Comparison of ENCODE assay signal across 20 mouse cellular contexts in genomic region chrX:158703411-158703810, GRCm38 (mm10).
A peak's percentile ranks its signal among the peaks of the same experiment; 100 is the strongest.
DNase-seq lines count a peak whose midpoint lies in the region; ATAC-seq and TF ChIP-seq lines count a peak whose summit lies in the region.
"Had no signal": no experiment of that assay in that cellular context is flagged by ENCODE, and none has a peak within 500 bp of the region (broad histone marks: within the 10 kb centered on the region; RNA-seq: fewer than 3 reads in every experiment).

No protein-coding gene starts in this region.

- WGBS in kidney, embryonic 15.5 days = 39% methylated on average over 3 of the region's 3 CpGs
- 10% methylated on average over 3 of the region's 3 CpGs for WGBS in kidney, adult 2 months
- WGBS in embryonic facial prominence, embryonic 11.5 days = 30% methylated on average over 3 of the region's 3 CpGs
- 59% methylated on average over 3 of the region's 3 CpGs for WGBS in liver, embryonic 11.5 days

- no peak for TF ChIP-seq CTCF in kidney, adult 2 months (conservative IDR thresholded peaks at IDR 0.05; ENCODE audit: insufficient read depth, insufficient read length, low read depth, low read length)

- no peak overlapping the region for H3K4me3 ChIP-seq in kidney, embryonic 15.5 days (replicated peaks)
- no peak overlapping the region for H3K4me3 ChIP-seq in kidney, adult 2 months (ENCODE audit: insufficient read depth, low read depth, low read length)
- H3K4me3 ChIP-seq in embryonic facial prominence, embryonic 11.5 days (ENCODE audit: low read depth, low read length) = no peak overlapping the region
- no peak overlapping the region for H3K4me3 ChIP-seq in liver, embryonic 11.5 days (ENCODE audit: low read depth, low read length)
- H3K4me3 ChIP-seq: erythroblast, embryonic 14.5 days; heart, embryonic 13.5 days; hindbrain, embryonic 15.5 days; limb, embryonic 10.5 days had no signal

- no peak overlapping the region for H3K4me2 ChIP-seq in kidney, embryonic 15.5 days
- no peak overlapping the region for H3K4me2 ChIP-seq in embryonic facial prominence, embryonic 11.5 days (ENCODE audit: low read depth, low read length)
- no peak overlapping the region for H3K4me2 ChIP-seq in liver, embryonic 11.5 days
- H3K4me2 ChIP-seq: heart, embryonic 13.5 days; hindbrain, embryonic 15.5 days had no signal

- no peak overlapping the region for H3K27ac ChIP-seq in kidney, embryonic 15.5 days
- H3K27ac ChIP-seq in kidney, adult 2 months (ENCODE audit: insufficient read depth, low read depth, low read length) = no peak overlapping the region
- H3K27ac ChIP-seq in embryonic facial prominence, embryonic 11.5 days (replicated peaks; ENCODE audit: low read depth, low read length) = no peak overlapping the region
- no peak overlapping the region for H3K27ac ChIP-seq in liver, embryonic 11.5 days (ENCODE audit: low read depth, low read length)
- H3K27ac ChIP-seq: heart, embryonic 13.5 days; hindbrain, embryonic 15.5 days; limb, embryonic 10.5 days had no signal

- H3K27me3 ChIP-seq in kidney, embryonic 15.5 days = peaks cover 5% of the 10 kb centered on the region; the same call in 1 of the 2 replicates
- no peaks in the 10 kb centered on the region for H3K27me3 ChIP-seq in kidney, adult 2 months (replicated peaks; ENCODE audit: control insufficient read depth, insufficient read depth, low read length)
- no peaks in the 10 kb centered on the region for H3K27me3 ChIP-seq in embryonic facial prominence, embryonic 11.5 days (ENCODE audit: control insufficient read depth, insufficient read depth, low read length)
- no peaks in the 10 kb centered on the region for H3K27me3 ChIP-seq in liver, embryonic 11.5 days (replicated peaks; ENCODE audit: control insufficient read depth, insufficient read depth, low read length)
- H3K27me3 ChIP-seq: heart, embryonic 13.5 days; hindbrain, embryonic 15.5 days had no signal

- no peak overlapping the region for H3K9ac ChIP-seq in kidney, embryonic 15.5 days
- H3K9ac ChIP-seq in embryonic facial prominence, embryonic 11.5 days (replicated peaks; ENCODE audit: low read length) = no peak overlapping the region
- no peak overlapping the region for H3K9ac ChIP-seq in liver, embryonic 11.5 days (ENCODE audit: low read depth, low read length)
- H3K9ac ChIP-seq: heart, embryonic 13.5 days; hindbrain, embryonic 15.5 days had no signal

- H3K4me1 ChIP-seq in kidney, embryonic 15.5 days = no peaks in the 10 kb centered on the region
- no peaks in the 10 kb centered on the region for H3K4me1 ChIP-seq in kidney, adult 2 months (ENCODE audit: control insufficient read depth, insufficient read depth, low read length)
- no peaks in the 10 kb centered on the region for H3K4me1 ChIP-seq in embryonic facial prominence, embryonic 11.5 days (ENCODE audit: control insufficient read depth, insufficient read depth, low read length)
- no peaks in the 10 kb centered on the region for H3K4me1 ChIP-seq in liver, embryonic 11.5 days (replicated peaks; ENCODE audit: control insufficient read depth, insufficient read depth, low read length)
- H3K4me1 ChIP-seq: heart, embryonic 13.5 days; hindbrain, embryonic 15.5 days; limb, embryonic 10.5 days had no signal

- DNase-seq in kidney, adult 2 months = no peak
- DNase-seq in urinary bladder, postnatal 14 days (ENCODE audit: low spot score) = peak; percentile 3
- DNase-seq in urinary bladder, postnatal 10 days (ENCODE audit: low spot score) = no peak
- DNase-seq in embryonic facial prominence, embryonic 11.5 days (ENCODE audit: low spot score) = peak; percentile 53
- DNase-seq in kidney, adult 9 months = no peak
- DNase-seq in liver, embryonic 11.5 days (ENCODE audit: low spot score) = no peak
- DNase-seq: adrenal gland, adult 2 months; B cell, adult 2 months; cerebellum, adult 9-10 months; heart, adult 18-20 months; kidney, postnatal 25 days; lung, postnatal 36 days; thymus, postnatal 25 days had no signal

- H3K36me3 ChIP-seq in kidney, embryonic 15.5 days = no peaks in the 10 kb centered on the region
- no peaks in the 10 kb centered on the region for H3K36me3 ChIP-seq in kidney, adult 2 months (ENCODE audit: control insufficient read depth, insufficient read depth, low read length)
- no peaks in the 10 kb centered on the region for H3K36me3 ChIP-seq in embryonic facial prominence, embryonic 11.5 days (replicated peaks; ENCODE audit: control insufficient read depth, insufficient read depth, low read depth, low read length)
- H3K36me3 ChIP-seq in liver, embryonic 11.5 days (ENCODE audit: control insufficient read depth, insufficient read depth, low read length) = no peaks in the 10 kb centered on the region
- H3K36me3 ChIP-seq: heart, embryonic 13.5 days; hindbrain, embryonic 15.5 days; limb, embryonic 10.5 days had no signal

- no peak for TF ChIP-seq POLR2A in kidney, adult 2 months (IDR thresholded peaks at IDR 0.05; ENCODE audit: low read depth, low read length)

- no peaks in the 10 kb centered on the region for H3K9me3 ChIP-seq in kidney, embryonic 15.5 days (replicated peaks)
- H3K9me3 ChIP-seq in embryonic facial prominence, embryonic 11.5 days (replicated peaks; ENCODE audit: control insufficient read depth, low read length) = no peaks in the 10 kb centered on the region
- no peaks in the 10 kb centered on the region for H3K9me3 ChIP-seq in liver, embryonic 11.5 days (ENCODE audit: control insufficient read depth, low read length)
- H3K9me3 ChIP-seq: heart, embryonic 13.5 days; hindbrain, embryonic 15.5 days; limb, embryonic 10.5 days had no signal

- peak; percentile 67; the same call in 1 of the 2 replicates for ATAC-seq in kidney, embryonic 15.5 days (replicated peaks; ENCODE audit: low FRiP score)
- ATAC-seq in embryonic facial prominence, embryonic 11.5 days (replicated peaks; ENCODE audit: insufficient number of reproducible peaks, low FRiP score, low TSS enrichment, low read depth) = no peak
- no peak for ATAC-seq in liver, embryonic 11.5 days (replicated peaks; ENCODE audit: low FRiP score)
- ATAC-seq: forebrain, embryonic 16.5 days; intestine, embryonic 16.5 days had no signal

Comparison
In these comparisons a context has a peak if more than half of its experiments do, and no peak if none do; other contexts are left out.
1. DNase-seq: peak in urinary bladder, postnatal 14 days (single experiment) and embryonic facial prominence, embryonic 11.5 days (single experiment); none in kidney, adult 2 months (single experiment), urinary bladder, postnatal 10 days (single experiment), kidney, adult 9 months (single experiment) and liver, embryonic 11.5 days (single experiment).